Mouse (Mus musculus) hindbrain, postnatal 0 days (tissue): Measurements from ENCODE around the gene Slc37a3. TPM values are rescaled to one million over a fixed set of nuclear protein-coding genes. Genes with fewer than 3 reads are reported as not detected.

Experiments
- ATAC-seq: fragments of 200-750 bp; cut with Nextera tagmentation; 2 replicates; pipeline ENCODE4 v1.8.0; 2017; ENCODE audit warnings: mild to moderate bottlenecking, moderate TSS enrichment, moderate library complexity
- DNase-seq: peaks from one replicate; pipeline ENCODE4 v3.0.0-alpha.2; 2015; ENCODE audit warnings: low spot score
- H3K27ac ChIP-seq: fragments of 300-500 bp; sonication (generic); 2 replicates; pipeline ENCODE4 v1.5.1; 2014; ENCODE audit warnings: mild to moderate bottlenecking
- H3K27me3 ChIP-seq: fragments of 300-500 bp; sonication (generic); 2 replicates; pipeline ENCODE4 v1.6.1; 2014; ENCODE audit warnings: low read length, mixed read lengths; ENCODE audit not compliant: insufficient read depth
- H3K36me3 ChIP-seq: fragments of 300-500 bp; sonication (generic); 2 replicates; pipeline ENCODE4 v1.6.1; 2014; ENCODE audit warnings: low read length, mixed read lengths; ENCODE audit not compliant: insufficient read depth
- H3K4me1 ChIP-seq: fragments of 300-500 bp; sonication (generic); 2 replicates; pipeline ENCODE4 v1.6.1; 2014; ENCODE audit warnings: antibody characterized with exemption, low read length, mixed read lengths; ENCODE audit not compliant: insufficient read depth
- H3K4me2 ChIP-seq: fragments of 300-500 bp; sonication (generic); 2 replicates; pipeline ENCODE4 v1.6.1; 2014; ENCODE audit warnings: low read depth, mild to moderate bottlenecking, low read length, moderate library complexity, mixed read lengths
- H3K4me3 ChIP-seq: fragments of 300-500 bp; sonication (generic); 2 replicates; pipeline ENCODE4 v1.5.1; 2014; ENCODE audit warnings: low read length
- H3K9ac ChIP-seq: fragments of 300-500 bp; sonication (generic); replicated peaks from 2 replicates; pipeline ENCODE4 v1.6.1; 2014; ENCODE audit warnings: mild to moderate bottlenecking, low read length, moderate library complexity, mixed read lengths
- H3K9me3 ChIP-seq: fragments of 300-500 bp; sonication (generic); 2 replicates; pipeline ENCODE4 v1.6.1; 2016; ENCODE audit warnings: low read length, mixed read lengths
- CTCF ChIP-seq: IDR thresholded peaks from 2 replicates; pipeline ENCODE4 v1.5.1; 2016; ENCODE audit warnings: antibody characterized with exemption, control low read depth, low read depth
- WGBS: fragments of 180-500 bp; shearing (Covaris S2); extraction: QIAGEN DNeasy Blood & Tissue Kit; methylation state at CpG from one replicate; pipeline ENCODE4 v1.1.7; 2014; 5-methylcytosine and 5-hydroxymethylcytosine counted together
- polyA plus RNA-seq: library from polyadenylated mRNA; unstranded; fragments of >200 nt; fragmentation: Nextera tagmentation; extraction: Ambion mirVana; gene quantifications from 2 replicates; pipeline ENCODE4 v1.2.1, GENCODE M21; 2015
- total RNA-seq: library from RNA; depleted of rRNA; stranded (reverse); fragments of >200 nt; gene quantifications from 2 replicates; pipeline ENCODE4 v1.2.3, GENCODE M21; 2014; rRNA removed

Gene Slc37a3
- total and polyA plus RNA-seq, 2 experiments from 2014 or later, result 45.6 to 48.2 TPM

DNA sequence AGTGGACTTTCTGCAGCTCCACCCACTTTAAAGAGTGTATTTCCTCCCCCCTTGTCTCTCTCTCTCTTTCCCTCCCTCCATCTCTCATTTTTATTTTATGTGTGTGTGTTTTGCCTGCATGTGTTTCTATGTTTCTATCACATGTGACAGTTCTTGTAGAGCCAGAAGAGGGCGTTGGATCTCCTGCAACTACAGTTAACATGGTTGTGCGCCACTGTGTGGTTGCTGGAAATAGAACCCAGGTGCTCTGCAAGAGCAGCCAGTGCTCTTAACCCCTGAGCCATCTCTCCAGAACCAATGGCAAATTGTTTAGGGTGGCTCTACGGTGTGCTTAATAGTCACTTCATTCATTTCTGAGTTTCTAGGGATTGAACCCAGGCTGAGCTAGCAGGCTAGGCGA, 81.0 kb downstream of the Slc37a3 start:
- no peak for ATAC-seq
- no peak overlapping the region for H3K4me3 ChIP-seq
- no peak overlapping the region for H3K27ac ChIP-seq
- H3K4me2 ChIP-seq, result no peak overlapping the region
- no peak overlapping the region for H3K9ac ChIP-seq
- 79% methylated on average over 4 of the region's 4 CpGs for WGBS
- H3K9me3 ChIP-seq, result no peaks in the 10 kb centered on the region
- DNase-seq, result no peak
- H3K36me3 ChIP-seq, result no peaks in the 10 kb centered on the region
- H3K4me1 ChIP-seq, result no peaks in the 10 kb centered on the region
- no peaks in the 10 kb centered on the region for H3K27me3 ChIP-seq
- TF ChIP-seq CTCF, result peak; percentile 26; the same call in 1 of the 2 replicates

DNA sequence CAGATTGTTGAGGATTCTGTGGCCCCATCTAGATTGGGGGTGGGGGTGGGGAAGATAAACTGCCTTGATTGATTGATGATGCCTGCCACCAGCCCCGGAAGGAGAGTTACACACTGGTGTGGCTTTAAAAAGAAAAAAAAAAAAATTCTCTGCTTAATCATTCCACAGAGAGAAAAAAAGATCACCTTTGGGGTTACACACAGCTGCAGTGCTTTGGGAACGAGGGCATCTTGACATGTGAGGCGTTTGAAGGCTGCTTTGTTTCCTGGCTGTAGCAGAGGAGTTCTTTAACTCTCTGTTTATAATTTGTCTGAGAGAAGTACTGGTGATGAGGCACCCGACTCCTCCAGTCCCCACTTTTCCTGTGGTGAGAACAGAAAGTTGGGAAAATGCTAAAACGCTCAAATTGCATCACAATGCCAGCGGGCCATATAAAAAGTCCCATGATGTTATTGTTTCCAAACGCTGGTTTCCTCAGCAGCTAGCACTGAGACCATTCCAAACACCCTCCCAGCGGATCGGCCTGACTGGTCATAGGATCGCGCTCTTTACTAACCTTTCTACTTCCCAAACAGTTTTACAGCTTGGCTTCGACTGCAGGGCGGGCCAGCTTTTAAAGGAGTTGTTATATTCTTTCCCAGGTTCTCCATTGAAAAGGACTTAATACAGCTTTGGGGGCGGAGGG, 81.6 kb downstream of the Slc37a3 start:
- no peaks in the 10 kb centered on the region for H3K4me1 ChIP-seq
- ATAC-seq (no peak), DNase-seq (no peak)
- no peaks in the 10 kb centered on the region for H3K27me3 ChIP-seq
- 33% methylated on average over 14 of the region's 14 CpGs for WGBS
- TF ChIP-seq CTCF, result no peak
- H3K9me3 ChIP-seq, result no peaks in the 10 kb centered on the region
- no peak overlapping the region for H3K27ac ChIP-seq
- no peak overlapping the region for H3K4me3 ChIP-seq
- H3K4me2 ChIP-seq, result no peak overlapping the region
- no peak overlapping the region for H3K9ac ChIP-seq
- no peaks in the 10 kb centered on the region for H3K36me3 ChIP-seq

- Histone ChIP-seq H3K36me3 (no peaks in the 10 kb centered on the region), H3K4me1 (0 out of 2 replicates have a peak, but pooled peaks cover 5% of the 10 kb centered on the region), H3K27ac (no peak overlapping the region), H3K27me3 (no peaks in the 10 kb centered on the region), H3K9me3 (no peaks in the 10 kb centered on the region), H3K4me3 (no peak overlapping the region), H3K4me2 (no peak overlapping the region), H3K9ac (no peak overlapping the region)
- WGBS, result 84% methylated on average over 7 of the region's 7 CpGs
- no peak for TF ChIP-seq CTCF
- DNase-seq (no peak), ATAC-seq (no peak)
Observed at GRCm38 (mm10) chr6:39289721-39290120, 87.8 kb downstream of the Slc37a3 start.

GRCm38 (mm10) chr6:39287782-39288181, 89.7 kb downstream of the Slc37a3 start:
- ATAC-seq, result no peak
- H3K9me3 ChIP-seq, result no peaks in the 10 kb centered on the region
- no peak overlapping the region for H3K9ac ChIP-seq
- no peak overlapping the region for H3K4me3 ChIP-seq
- TF ChIP-seq CTCF, result no peak
- no peaks in the 10 kb centered on the region for H3K36me3 ChIP-seq
- no peak for DNase-seq
- 95% methylated on average over 3 of the region's 3 CpGs for WGBS
- 0 out of 2 replicates have a peak, but pooled peaks cover 5% of the 10 kb centered on the region for H3K4me1 ChIP-seq
- H3K27ac ChIP-seq, result no peak overlapping the region
- no peak overlapping the region for H3K4me2 ChIP-seq
- H3K27me3 ChIP-seq, result no peaks in the 10 kb centered on the region

DNA sequence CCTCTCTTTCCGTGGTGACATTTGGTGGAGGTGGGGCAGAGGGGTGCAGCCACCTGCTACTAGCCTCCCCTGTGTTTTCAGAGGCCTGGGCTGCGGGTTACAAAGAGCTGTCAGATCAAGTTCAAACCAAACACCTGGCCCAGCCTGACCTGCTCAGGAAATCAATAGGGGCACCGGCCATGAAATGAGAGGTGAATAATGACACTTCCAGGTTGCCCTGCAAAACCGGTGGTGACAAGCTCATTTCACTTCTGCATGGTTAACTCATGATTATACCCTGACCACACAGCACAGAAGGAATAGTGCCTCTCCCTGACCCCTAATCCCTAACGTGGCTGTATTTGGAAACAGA, 90.8 kb downstream of the Slc37a3 start:
- H3K9ac ChIP-seq, result no peak overlapping the region
- H3K4me2 ChIP-seq, result no peak overlapping the region
- ATAC-seq (no peak), DNase-seq (no peak)
- no peak overlapping the region for H3K27ac ChIP-seq
- 36% methylated on average over 5 of the region's 5 CpGs for WGBS
- TF ChIP-seq CTCF, result no peak
- no peak overlapping the region for H3K4me3 ChIP-seq
- H3K4me1 ChIP-seq, result 0 out of 2 replicates have a peak, but pooled peaks cover 5% of the 10 kb centered on the region
- no peaks in the 10 kb centered on the region for H3K27me3 ChIP-seq
- H3K36me3 ChIP-seq, result no peaks in the 10 kb centered on the region
- no peaks in the 10 kb centered on the region for H3K9me3 ChIP-seq

DNA sequence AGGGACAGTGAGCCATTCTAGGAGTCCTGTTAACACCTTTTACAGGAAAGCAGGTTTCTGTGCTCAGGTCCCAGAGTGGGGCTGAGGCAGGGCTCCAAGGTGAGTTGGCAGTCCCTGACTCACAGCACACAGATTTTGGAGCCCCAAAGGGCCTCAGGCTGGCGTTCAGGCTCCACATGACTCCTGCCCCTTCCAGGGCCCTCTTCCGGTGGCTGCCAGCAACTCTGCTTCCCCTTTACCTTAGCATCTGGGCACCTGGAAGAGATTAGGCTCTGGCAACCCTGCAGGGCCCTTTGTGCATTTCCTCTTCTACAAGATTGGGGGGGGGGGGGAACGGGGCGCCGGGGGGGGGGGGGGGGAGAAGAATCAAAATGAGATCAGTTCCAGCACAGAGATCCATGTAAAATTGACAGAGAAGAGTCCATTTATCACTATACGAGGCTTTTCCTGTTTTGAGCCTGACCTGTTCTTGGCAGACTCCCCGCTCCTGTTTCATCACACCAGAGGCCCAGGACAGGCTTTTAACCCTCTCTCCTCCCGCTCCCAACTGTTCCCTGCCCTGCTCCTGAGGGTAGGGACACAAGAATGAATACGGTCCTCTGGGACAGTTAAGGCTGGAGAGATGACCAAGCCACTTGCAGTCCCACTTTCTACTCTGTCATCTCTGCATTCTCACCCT, 91.3 kb downstream of the Slc37a3 start:
- no peaks in the 10 kb centered on the region for H3K9me3 ChIP-seq
- no peaks in the 10 kb centered on the region for H3K27me3 ChIP-seq
- no peak overlapping the region for H3K4me2 ChIP-seq
- DNase-seq (no peak), ATAC-seq (no peak)
- H3K27ac ChIP-seq, result no peak overlapping the region
- no peak overlapping the region for H3K9ac ChIP-seq
- WGBS, result 44% methylated on average over 6 of the region's 9 CpGs
- H3K4me1 ChIP-seq, result 0 out of 2 replicates have a peak, but pooled peaks cover 5% of the 10 kb centered on the region
- no peaks in the 10 kb centered on the region for H3K36me3 ChIP-seq
- H3K4me3 ChIP-seq, result no peak overlapping the region
- TF ChIP-seq CTCF, result no peak

DNA sequence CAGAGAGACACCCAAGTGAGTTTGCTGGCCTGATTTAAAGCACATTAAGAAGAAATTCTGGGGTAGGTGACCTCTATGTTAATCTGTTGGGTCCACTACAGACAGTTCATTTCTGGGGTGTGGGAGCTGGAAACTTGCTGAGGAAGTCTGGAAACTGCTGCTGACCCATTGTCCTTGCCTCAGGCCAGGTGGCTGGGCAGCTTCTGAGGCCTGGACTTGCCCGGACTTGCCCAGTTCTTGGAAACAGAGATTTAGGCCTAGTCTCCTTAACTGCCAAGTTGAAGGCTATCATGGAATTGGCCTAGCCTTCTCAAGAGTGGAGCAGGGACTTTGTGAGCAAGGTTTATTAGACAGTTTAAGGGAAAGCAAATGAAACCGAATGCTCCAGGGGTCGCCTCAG, 92.6 kb downstream of the Slc37a3 start:
- no peak for DNase-seq
- Histone ChIP-seq H3K4me3 (no peak overlapping the region), H3K4me2 (no peak overlapping the region), H3K36me3 (no peaks in the 10 kb centered on the region), H3K9ac (no peak overlapping the region), H3K27me3 (no peaks in the 10 kb centered on the region), H3K4me1 (0 out of 2 replicates have a peak, but pooled peaks cover 5% of the 10 kb centered on the region), H3K9me3 (no peaks in the 10 kb centered on the region), H3K27ac (no peak overlapping the region)
- WGBS, result 94% methylated on average over 3 of the region's 3 CpGs
- TF ChIP-seq CTCF, result no peak
- ATAC-seq, result no peak

Other genes starting within 250 kb of the Slc37a3 start
- 6.8 and 7.8 TPM in 2 replicates for gene Kdm7a, start 170.9 kb downstream of the Slc37a3 start, total RNA-seq
- 2.0 and 2.2 TPM in 2 replicates for gene Kdm7a, start 170.9 kb downstream of the Slc37a3 start, polyA plus RNA-seq
- 0.47 TPM in 1 of 2 replicates, not detected in the other for gene Rab19, start 3.5 kb upstream of the Slc37a3 start, total RNA-seq
- gene Rab19, start 3.5 kb upstream of the Slc37a3 start, polyA plus RNA-seq, result 0.33 and 0.58 TPM in 2 replicates
- gene Mkrn1, start 42.8 kb upstream of the Slc37a3 start, total RNA-seq, result 212 and 244 TPM in 2 replicates
- 204 and 219 TPM in 2 replicates for gene Mkrn1, start 42.8 kb upstream of the Slc37a3 start, polyA plus RNA-seq
- 19.2 and 30.4 TPM in 2 replicates for gene Dennd2a, start 180.2 kb upstream of the Slc37a3 start, total RNA-seq
- gene Dennd2a, start 180.2 kb upstream of the Slc37a3 start, polyA plus RNA-seq, result 13.2 and 14.6 TPM in 2 replicates
- 14.8 and 18.8 TPM in 2 replicates for gene Adck2, start 196.2 kb upstream of the Slc37a3 start, total RNA-seq
- 35.6 and 36.9 TPM in 2 replicates for gene Adck2, start 196.2 kb upstream of the Slc37a3 start, polyA plus RNA-seq
- gene Gm42420, start 208.1 kb upstream of the Slc37a3 start, total RNA-seq, result not detected in 2 replicates
- gene Gm42420, start 208.1 kb upstream of the Slc37a3 start, polyA plus RNA-seq, result 1.3 and 2.5 TPM in 2 replicates
- gene Ndufb2, start 214.9 kb upstream of the Slc37a3 start, total RNA-seq, result 212 and 454 TPM in 2 replicates
- gene Ndufb2, start 214.9 kb upstream of the Slc37a3 start, polyA plus RNA-seq, result 664 and 698 TPM in 2 replicates